Mouse (Mus musculus): ENCODE data around the gene Aftph.

DNA sequence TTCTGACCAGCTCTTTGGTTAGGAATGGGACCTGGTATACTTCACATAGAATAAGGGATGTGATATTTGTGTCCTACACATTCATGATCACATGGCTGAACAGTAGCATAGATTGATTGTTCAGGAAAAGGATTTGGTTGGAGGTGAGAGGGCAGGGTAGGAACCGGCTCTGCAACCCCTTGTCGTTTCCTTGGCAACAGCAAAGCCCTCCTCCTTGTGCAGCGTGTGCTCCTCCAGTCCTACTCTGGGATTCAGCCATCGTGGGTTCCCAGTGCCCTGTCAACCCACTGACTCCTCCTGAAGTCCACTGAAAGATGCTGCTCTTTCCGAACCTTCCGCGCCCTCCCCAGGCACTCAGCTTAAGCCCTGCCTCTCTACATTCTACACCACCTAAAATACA, 78.6 kb downstream of the Aftph start:
- no peak for TF ChIP-seq CTCF (conservative IDR thresholded peaks at IDR 0.05; ENCODE audit: low read length)
- TF ChIP-seq NANOG (IDR thresholded peaks at IDR 0.05; ENCODE audit: borderline replicate concordance, low read length): no peak
- no peak for TF ChIP-seq POU5F1 (IDR thresholded peaks at IDR 0.05; ENCODE audit: borderline replicate concordance, low read length)
